Mouse (Mus musculus) limb, embryonic 14.5 days (tissue): Measurements from ENCODE around the gene Zan. TPM values are rescaled to one million over a fixed set of nuclear protein-coding genes. Genes with fewer than 3 reads are reported as not detected.

Experiments used
- ATAC-seq: fragments of 200-750 bp; cut with Nextera tagmentation; 2 replicates; pipeline ENCODE4 v1.8.0; 2017; ENCODE audit warnings: low read depth, moderate number of reproducible peaks, moderate TSS enrichment; ENCODE audit not compliant: low FRiP score
- DNase-seq: peaks from one replicate; pipeline ENCODE4 v3.0.0-alpha.2; 2015; ENCODE audit warnings: low spot score
- H3K27ac ChIP-seq: fragments of 300-500 bp; sonication (generic); replicated peaks from 2 replicates; pipeline ENCODE4 v1.5.1; 2014; ENCODE audit warnings: low read depth, mild to moderate bottlenecking, low read length, moderate library complexity, mixed read lengths
- H3K27me3 ChIP-seq: fragments of 300-500 bp; sonication (generic); 2 replicates; pipeline ENCODE4 v1.6.1; 2014; ENCODE audit warnings: low read length, mixed read lengths; ENCODE audit not compliant: control insufficient read depth, insufficient read depth
- H3K36me3 ChIP-seq: fragments of 300-500 bp; sonication (generic); 2 replicates; pipeline ENCODE4 v1.6.1; 2014; ENCODE audit warnings: mild to moderate bottlenecking, low read length, moderate library complexity, mixed read lengths; ENCODE audit not compliant: control insufficient read depth, insufficient read depth
- H3K4me1 ChIP-seq: fragments of 300-500 bp; sonication (generic); 2 replicates; pipeline ENCODE4 v1.6.1; 2014; ENCODE audit warnings: antibody characterized with exemption, low read length, mixed read lengths; ENCODE audit not compliant: control insufficient read depth, insufficient read depth
- H3K4me2 ChIP-seq: fragments of 300-500 bp; sonication (generic); replicated peaks from 2 replicates; pipeline ENCODE4 v1.6.1; 2014; ENCODE audit warnings: low read depth, mild to moderate bottlenecking, low read length, moderate library complexity; ENCODE audit not compliant: severe bottlenecking
- H3K4me3 ChIP-seq: fragments of 300-500 bp; sonication (generic); replicated peaks from 2 replicates; pipeline ENCODE4 v1.5.1; 2014; ENCODE audit warnings: low read length
- H3K9ac ChIP-seq: fragments of 300-500 bp; sonication (generic); 2 replicates; pipeline ENCODE4 v1.6.1; 2014; ENCODE audit warnings: mild to moderate bottlenecking, low read depth, low read length, moderate library complexity; ENCODE audit not compliant: severe bottlenecking
- H3K9me3 ChIP-seq: fragments of 300-500 bp; sonication (generic); 2 replicates; pipeline ENCODE4 v1.6.1; 2016; ENCODE audit warnings: low read length; ENCODE audit not compliant: control insufficient read depth
- POLR2A ChIP-seq: fragments of 200-500 bp; IDR thresholded peaks from 2 replicates; pipeline ENCODE4 v1.8.0; 2012; ENCODE audit warnings: inconsistent platforms, mild to moderate bottlenecking, moderate library complexity, borderline replicate concordance; ENCODE audit not compliant: insufficient read depth, insufficient read length; ENCODE audit errors: extremely low read depth
- WGBS: fragments of 180-500 bp; shearing (Covaris S2); extraction: QIAGEN DNeasy Blood & Tissue Kit; methylation state at CpG from one replicate; pipeline ENCODE4 v1.1.7; 2014; 5-methylcytosine and 5-hydroxymethylcytosine counted together
- polyA plus RNA-seq, 2 experiments: library from polyadenylated mRNA; depleted of rRNA in 1 of 2; stranded (reverse) in 1 of 2; unstranded in 1 of 2; fragments of >200 nt; fragmentation: Nextera tagmentation in 1 of 2; extraction: Ambion mirVana in 1 of 2; gene quantifications; 2 replicates each; pipeline versions ENCODE4 v1.2.1 to v1.2.3; 2012 to 2014

Gene Zan
- 0.35 and 0.37 TPM in 2 replicates for polyA plus RNA-seq (2012; rRNA removed)
- 0.11 TPM in 1 of 2 replicates, not detected in the other for polyA plus RNA-seq (2014; fragmentation: Nextera tagmentation; extraction: Ambion mirVana)

GRCm38 (mm10) chr5:137476964-137477363, at the start of gene Zan:
TSS of gene Zan (minus strand) at chr5:137477064.
- H3K4me1 ChIP-seq = no peaks in the 10 kb centered on the region
- H3K9ac ChIP-seq = no peak within 1 kb of the TSS
- DNase-seq (no peak), ATAC-seq (no peak)
- TF ChIP-seq POLR2A = no peak
- H3K36me3 ChIP-seq = no peaks in the 10 kb centered on the region
- no peak within 1 kb of the TSS for H3K4me3 ChIP-seq
- WGBS = 84% methylated on average over 5 of the region's 5 CpGs
- H3K27ac ChIP-seq = no peak within 1 kb of the TSS
- no peak within 1 kb of the TSS for H3K4me2 ChIP-seq
- H3K27me3 ChIP-seq = no peaks in the 10 kb centered on the region
- no peaks in the 10 kb centered on the region for H3K9me3 ChIP-seq

GRCm38 (mm10) chr5:137526192-137526936, 49.5 kb upstream of the Zan start:
- Histone ChIP-seq H3K4me2 (no peak overlapping the region), H3K36me3 (peaks cover 88% of the 10 kb centered on the region), H3K9ac (no peak overlapping the region), H3K9me3 (no peaks in the 10 kb centered on the region), H3K4me1 (peaks cover 7% of the 10 kb centered on the region; the same call in 1 of the 2 replicates), H3K27me3 (no peaks in the 10 kb centered on the region), H3K27ac (no peak overlapping the region), H3K4me3 (no peak overlapping the region)
- TF ChIP-seq POLR2A = no peak
- WGBS = 53% methylated on average over 16 of the region's 16 CpGs
- DNase-seq (no peak), ATAC-seq (no peak)

GRCm38 (mm10) chr5:137525511-137525910, 48.6 kb upstream of the Zan start:
- Histone ChIP-seq H3K4me3 (no peak overlapping the region), H3K9ac (no peak overlapping the region), H3K4me2 (no peak overlapping the region), H3K36me3 (peaks cover 97% of the 10 kb centered on the region), H3K27me3 (no peaks in the 10 kb centered on the region), H3K27ac (0 out of 2 replicates have a peak overlapping the region, but pooled peaks have one; percentile 35), H3K9me3 (no peaks in the 10 kb centered on the region), H3K4me1 (peaks cover 7% of the 10 kb centered on the region; the same call in 1 of the 2 replicates)
- no peak for ATAC-seq
- no peak for TF ChIP-seq POLR2A
- 69% methylated on average over 16 of the region's 16 CpGs for WGBS
- DNase-seq = no peak

- peaks cover 100% of the 10 kb centered on the region for H3K36me3 ChIP-seq
- H3K4me2 ChIP-seq = no peak overlapping the region
- no peaks in the 10 kb centered on the region for H3K27me3 ChIP-seq
- no peak for TF ChIP-seq POLR2A
- H3K9me3 ChIP-seq = no peaks in the 10 kb centered on the region
- ATAC-seq (no peak), DNase-seq (no peak)
- H3K9ac ChIP-seq = no peak overlapping the region
- no peak overlapping the region for H3K4me3 ChIP-seq
- WGBS = 89% methylated on average over 13 of the region's 13 CpGs
- H3K27ac ChIP-seq = no peak overlapping the region
- peaks cover 1% of the 10 kb centered on the region; the same call in 1 of the 2 replicates for H3K4me1 ChIP-seq
Measured at GRCm38 (mm10) chr5:137524671-137525070, 47.8 kb upstream of the Zan start.

GRCm38 (mm10) chr5:137524251-137524515, 47.3 kb upstream of the Zan start:
- Histone ChIP-seq H3K4me2 (no peak overlapping the region), H3K27ac (no peak overlapping the region), H3K4me3 (no peak overlapping the region), H3K27me3 (no peaks in the 10 kb centered on the region), H3K36me3 (peaks cover 100% of the 10 kb centered on the region), H3K4me1 (no peaks in the 10 kb centered on the region), H3K9me3 (no peaks in the 10 kb centered on the region), H3K9ac (no peak overlapping the region)
- ATAC-seq (no peak), DNase-seq (no peak)
- whole genome bisulfite sequencing = 77% methylated on average over 8 of the region's 8 CpGs
- no peak for TF ChIP-seq POLR2A
